Mouse (Mus musculus) forebrain, postnatal 0 days (tissue): ENCODE results near the gene Il18rap. TPM values are rescaled to one million over a fixed set of nuclear protein-coding genes. Genes with fewer than 3 reads are reported as not detected.

Experiments used
- ATAC-seq: fragments of 200-750 bp; cut with Nextera tagmentation; 2 replicates; pipeline ENCODE4 v1.8.0; 2017; ENCODE audit warnings: mild to moderate bottlenecking, moderate library complexity
- DNase-seq: peaks from one replicate; pipeline ENCODE4 v3.0.0-alpha.2; 2015
- H3K27ac ChIP-seq: fragments of 300-500 bp; sonication (generic); 2 replicates; pipeline ENCODE4 v1.5.1; 2014; ENCODE audit warnings: low read depth, mild to moderate bottlenecking, antibody characterized with exemption, low read length, moderate library complexity, mixed read lengths
- H3K27me3 ChIP-seq: fragments of 300-500 bp; sonication (generic); 2 replicates; pipeline ENCODE4 v1.6.1; 2014; ENCODE audit warnings: mild to moderate bottlenecking, low read length, mixed read lengths; ENCODE audit not compliant: insufficient read depth
- H3K36me3 ChIP-seq: fragments of 300-500 bp; sonication (generic); 2 replicates; pipeline ENCODE4 v1.6.1; 2014; ENCODE audit warnings: mild to moderate bottlenecking, moderate library complexity; ENCODE audit not compliant: insufficient read depth
- H3K4me1 ChIP-seq: fragments of 300-500 bp; sonication (generic); 2 replicates; pipeline ENCODE4 v1.6.1; 2014; ENCODE audit warnings: antibody characterized with exemption; ENCODE audit not compliant: insufficient read depth
- H3K4me2 ChIP-seq: fragments of 300-500 bp; sonication (generic); 2 replicates; pipeline ENCODE4 v1.6.1; 2014; ENCODE audit warnings: low read depth, mild to moderate bottlenecking, moderate library complexity
- H3K4me3 ChIP-seq: fragments of 300-500 bp; sonication (generic); 2 replicates; pipeline ENCODE4 v1.5.1; 2014; ENCODE audit warnings: low read depth, low read length, mixed read lengths
- H3K9ac ChIP-seq: fragments of 300-500 bp; sonication (generic); 2 replicates; pipeline ENCODE4 v1.6.1; 2014; ENCODE audit warnings: mild to moderate bottlenecking
- H3K9me3 ChIP-seq: fragments of 300-500 bp; sonication (generic); 2 replicates; pipeline ENCODE4 v1.6.1; 2016; ENCODE audit warnings: low read length
- CTCF ChIP-seq: sonication (generic); IDR thresholded peaks from 2 replicates; pipeline ENCODE4 v1.5.1; 2016; ENCODE audit warnings: antibody characterized with exemption, control low read depth, low read depth
- WGBS: fragments of 180-500 bp; shearing (Covaris S2); extraction: QIAGEN DNeasy Blood & Tissue Kit; methylation state at CpG from one replicate; pipeline ENCODE4 v1.1.7; 2014; 5-methylcytosine and 5-hydroxymethylcytosine counted together
- polyA plus RNA-seq: library from polyadenylated mRNA; unstranded; fragments of >200 nt; fragmentation: Nextera tagmentation; extraction: Ambion mirVana; gene quantifications from 2 replicates; pipeline ENCODE4 v1.2.1, GENCODE M21; 2015
- total RNA-seq: library from RNA; depleted of rRNA; stranded (reverse); fragments of >200 nt; gene quantifications from 2 replicates; pipeline ENCODE4 v1.2.3, GENCODE M21; 2014

Il18rap gene
- total and polyA plus RNA-seq, 2 experiments from 2014 or later: 0.06 to 1.1 TPM

DNA sequence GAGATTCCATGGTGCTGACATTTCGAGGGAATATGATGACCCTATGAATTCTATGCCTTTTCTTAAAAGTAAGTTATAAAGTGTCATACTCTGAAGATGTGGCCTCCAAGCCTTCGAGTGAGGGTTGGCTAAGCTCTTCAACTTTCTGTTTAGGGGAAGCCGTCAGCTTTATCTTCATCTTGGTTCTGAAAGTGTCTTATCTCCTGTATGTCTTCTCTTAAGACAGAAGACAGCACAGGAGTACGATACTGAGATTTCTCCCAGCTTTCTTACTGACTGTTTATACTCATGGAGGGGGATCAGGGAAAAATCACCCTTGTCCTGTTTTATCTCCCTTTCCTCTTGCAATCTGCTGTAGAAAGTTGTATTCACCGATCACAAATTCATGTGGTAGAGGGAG is 40.8 kb upstream of the Il18rap start:
- no peaks in the 10 kb centered on the region for H3K4me1 ChIP-seq
- H3K27me3 ChIP-seq: no peaks in the 10 kb centered on the region
- no peak overlapping the region for H3K4me2 ChIP-seq
- H3K9me3 ChIP-seq: no peaks in the 10 kb centered on the region
- DNase-seq (no peak), ATAC-seq (no peak)
- no peaks in the 10 kb centered on the region for H3K36me3 ChIP-seq
- 89% methylated on average over 5 of the region's 5 CpGs for WGBS
- no peak overlapping the region for H3K4me3 ChIP-seq
- H3K9ac ChIP-seq: no peak overlapping the region
- no peak overlapping the region for H3K27ac ChIP-seq
- no peak for TF ChIP-seq CTCF

DNA sequence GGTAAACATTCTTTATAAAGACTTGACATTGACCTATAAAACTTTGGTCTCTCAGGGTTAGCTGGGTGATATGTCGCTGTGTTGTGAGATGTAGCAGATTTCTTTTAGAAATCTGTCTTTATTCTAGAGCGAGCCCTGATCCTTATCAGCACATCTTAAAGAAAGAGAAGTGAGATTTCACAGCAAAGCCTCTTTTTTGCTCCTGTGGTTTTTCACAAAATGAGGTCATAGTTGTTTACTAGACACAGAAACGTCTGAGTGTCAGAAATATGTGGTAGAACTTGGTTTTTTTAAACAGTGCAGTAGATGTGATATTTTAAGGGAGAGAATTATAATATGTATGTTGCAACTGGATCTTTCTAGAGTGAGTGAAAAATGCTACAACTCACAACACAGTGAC is 39.5 kb upstream of the Il18rap start:
- ATAC-seq: no peak
- Histone ChIP-seq H3K4me2 (no peak overlapping the region), H3K9me3 (no peaks in the 10 kb centered on the region), H3K4me3 (no peak overlapping the region), H3K27ac (no peak overlapping the region), H3K4me1 (no peaks in the 10 kb centered on the region), H3K36me3 (no peaks in the 10 kb centered on the region), H3K27me3 (no peaks in the 10 kb centered on the region), H3K9ac (no peak overlapping the region)
- no peak for DNase-seq
- WGBS: 67% methylated on average over 3 of the region's 3 CpGs
- TF ChIP-seq CTCF: no peak

DNA sequence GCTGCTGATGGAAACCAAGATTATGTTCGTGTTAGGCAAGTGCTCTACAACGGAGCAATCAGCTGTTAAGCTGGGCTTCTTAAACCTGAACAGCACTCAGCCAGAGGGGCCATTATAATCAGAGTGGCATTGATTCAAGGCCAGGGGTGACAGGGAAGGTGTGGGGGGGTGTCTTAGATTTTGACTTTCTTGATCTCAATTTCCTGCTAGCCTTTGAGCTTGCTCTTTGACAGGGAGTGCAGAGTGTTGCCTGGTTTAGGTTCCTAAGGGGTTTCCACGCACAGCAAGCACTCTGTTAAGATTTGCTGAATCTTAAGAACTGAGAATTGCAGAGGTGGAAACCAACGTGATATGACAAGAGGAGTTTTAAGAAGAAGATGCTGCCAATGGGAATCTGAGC is 38.4 kb upstream of the Il18rap start:
- Histone ChIP-seq H3K27me3 (no peaks in the 10 kb centered on the region), H3K4me2 (no peak overlapping the region), H3K9me3 (no peaks in the 10 kb centered on the region), H3K4me1 (no peaks in the 10 kb centered on the region), H3K9ac (no peak overlapping the region), H3K36me3 (no peaks in the 10 kb centered on the region), H3K27ac (no peak overlapping the region), H3K4me3 (no peak overlapping the region)
- DNase-seq (no peak), ATAC-seq (no peak)
- WGBS: 75% methylated on average over 4 of the region's 4 CpGs
- no peak for TF ChIP-seq CTCF

DNA sequence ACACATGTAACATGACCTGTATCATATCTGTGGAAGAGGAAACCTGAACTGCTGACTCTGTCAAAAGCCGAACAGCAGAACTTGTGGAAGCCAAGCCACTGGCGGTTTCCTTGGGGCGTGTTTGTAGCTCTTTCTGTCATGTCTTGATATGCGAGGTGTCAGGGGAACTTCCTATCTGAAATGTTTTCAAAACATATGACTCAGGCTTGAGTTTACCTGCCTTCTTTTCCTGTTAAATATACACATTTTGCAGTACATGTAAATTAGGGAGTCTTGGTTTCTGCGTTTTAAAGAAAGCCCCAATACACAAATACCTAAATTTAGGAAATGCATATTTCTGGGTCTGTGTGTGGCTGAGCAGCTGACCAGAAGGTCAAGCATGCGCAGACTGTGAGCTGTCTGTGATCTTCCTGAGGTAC is 35.6 kb upstream of the Il18rap start:
- no peak for TF ChIP-seq CTCF
- ATAC-seq: no peak
- Histone ChIP-seq H3K9ac (no peak overlapping the region), H3K4me1 (no peaks in the 10 kb centered on the region), H3K36me3 (no peaks in the 10 kb centered on the region), H3K9me3 (no peaks in the 10 kb centered on the region), H3K27ac (no peak overlapping the region), H3K4me3 (no peak overlapping the region), H3K4me2 (no peak overlapping the region), H3K27me3 (no peaks in the 10 kb centered on the region)
- WGBS: 89% methylated on average over 6 of the region's 6 CpGs
- no peak for DNase-seq

DNA sequence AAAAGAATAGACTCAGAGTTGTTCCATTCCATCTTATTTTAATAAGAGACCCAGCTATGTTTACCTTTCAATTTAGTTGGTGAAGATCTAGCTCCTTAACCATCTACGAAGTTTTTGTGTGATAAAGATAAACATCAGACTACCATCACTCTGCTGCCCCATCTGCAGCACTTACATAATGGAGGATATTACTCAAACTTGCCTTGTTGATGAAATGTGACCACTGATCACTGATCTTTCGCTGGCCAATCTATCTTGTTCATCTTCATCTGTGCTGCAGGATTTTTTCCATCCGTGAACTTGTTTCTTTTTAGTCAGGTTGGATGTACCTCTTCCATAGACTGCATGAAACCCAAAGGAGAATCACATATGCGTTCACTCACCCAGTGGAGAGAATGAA is 20.6 kb upstream of the Il18rap start:
- H3K9ac ChIP-seq: no peak overlapping the region
- no peak overlapping the region for H3K4me2 ChIP-seq
- 88% methylated on average over 4 of the region's 4 CpGs for WGBS
- H3K36me3 ChIP-seq: no peaks in the 10 kb centered on the region
- H3K27me3 ChIP-seq: no peaks in the 10 kb centered on the region
- H3K27ac ChIP-seq: no peak overlapping the region
- H3K4me3 ChIP-seq: no peak overlapping the region
- no peaks in the 10 kb centered on the region for H3K4me1 ChIP-seq
- TF ChIP-seq CTCF: no peak
- H3K9me3 ChIP-seq: no peaks in the 10 kb centered on the region
- ATAC-seq (no peak), DNase-seq (no peak)

DNA sequence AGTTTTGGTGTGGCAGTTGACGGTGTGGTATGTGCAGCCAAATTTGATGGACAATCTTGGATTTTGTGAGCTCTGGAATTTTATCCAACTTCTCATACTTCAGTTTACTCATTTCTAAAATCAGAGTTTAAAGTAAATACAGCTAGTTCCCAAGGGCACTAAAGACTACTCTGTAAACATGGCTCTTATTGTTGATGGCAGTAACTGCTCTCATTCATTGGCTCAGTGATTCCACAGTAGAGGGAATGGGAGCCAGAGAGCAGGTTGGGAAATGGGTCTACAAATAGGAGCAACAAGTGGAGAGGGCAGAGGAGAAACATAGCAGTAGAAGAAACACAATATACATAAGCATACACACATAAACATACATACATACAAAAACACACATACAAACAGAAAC is 15.5 kb upstream of the Il18rap start:
- no peaks in the 10 kb centered on the region for H3K36me3 ChIP-seq
- H3K27ac ChIP-seq: no peak overlapping the region
- H3K4me2 ChIP-seq: no peak overlapping the region
- no peak overlapping the region for H3K9ac ChIP-seq
- no peaks in the 10 kb centered on the region for H3K4me1 ChIP-seq
- no peak for ATAC-seq
- no peak for TF ChIP-seq CTCF
- no peak for DNase-seq
- WGBS: 82% methylated on average over 1 of the region's 1 CpGs
- H3K27me3 ChIP-seq: no peaks in the 10 kb centered on the region
- no peak overlapping the region for H3K4me3 ChIP-seq
- no peaks in the 10 kb centered on the region for H3K9me3 ChIP-seq

DNA sequence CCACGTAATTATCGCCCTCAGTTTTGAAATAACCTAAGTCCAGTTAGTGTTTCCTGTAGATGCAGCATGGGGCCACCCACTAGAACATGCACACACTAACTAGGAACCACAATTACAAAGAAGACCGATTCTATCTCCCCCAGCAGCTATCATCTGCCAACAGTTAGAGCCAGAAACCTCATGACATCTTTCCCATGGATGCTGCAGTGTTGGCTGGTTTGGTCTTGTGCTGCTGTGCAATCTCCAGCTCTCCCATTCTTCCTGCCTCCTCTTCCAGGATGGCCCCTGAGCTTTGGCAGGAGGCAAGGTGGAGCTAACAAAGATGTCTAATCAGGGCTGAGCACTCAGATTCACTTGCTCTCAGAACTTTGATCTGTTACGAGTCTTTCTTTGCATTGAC is 14.0 kb upstream of the Il18rap start:
- no peak for DNase-seq
- Histone ChIP-seq H3K27ac (no peak overlapping the region), H3K4me1 (no peaks in the 10 kb centered on the region), H3K4me2 (no peak overlapping the region), H3K27me3 (no peaks in the 10 kb centered on the region), H3K9me3 (no peaks in the 10 kb centered on the region), H3K4me3 (no peak overlapping the region), H3K9ac (no peak overlapping the region), H3K36me3 (no peaks in the 10 kb centered on the region)
- TF ChIP-seq CTCF: no peak
- 86% methylated on average over 4 of the region's 4 CpGs for WGBS
- no peak for ATAC-seq
